Mouse (Mus musculus) right cerebral cortex, postnatal 4 days (tissue): ENCODE measurements around the gene Gpha2.

Experiments used
- DNase-seq: peaks from one replicate; pipeline ENCODE4 v3.0.0-alpha.2; 2022

The Gpha2 gene

GRCm38 (mm10) chr19:6275740-6276389 lies 49.7 kb downstream of the Gpha2 start:
- DNase-seq: no peak

GRCm38 (mm10) chr19:6276426-6277421 lies 50.5 kb downstream of the Gpha2 start, which contains the start of gene Ehd1:
Ehd1 (plus strand) TSS chr19:6276725.
- peak; percentile 97 for DNase-seq
